Mouse (Mus musculus) layer of hippocampus, adult 9-10 months (tissue): ENCODE data around the gene Defb10.
"Not testable (repeated sequence)": the region's sequence is repeated elsewhere in the genome, so short reads cannot be mapped to it uniquely, and the experiment has no call there.

Experiments
- DNase-seq: peaks from one replicate; pipeline ENCODE4 v3.0.0; 2022; ENCODE audit warnings: low spot score

The Defb10 gene

GRCm38 (mm10) chr8:21858586-21858985 lies at the start of gene Defb10:
Gene Defb10 (plus strand): TSS chr8:21858901.
- not testable (repeated sequence) for DNase-seq

- DNase-seq, result not testable (repeated sequence)
These were observed 26.6 kb downstream of the Defb10 start, which contains the start of gene Defb9 for GRCm38 (mm10) chr8:21885321-21885720. Gene Defb9 (minus strand): TSS chr8:21885421.

- not testable (repeated sequence) for DNase-seq
These were observed 47.6 kb downstream of the Defb10 start, which contains the start of gene Defb11 for GRCm38 (mm10) chr8:21906290-21906689. Gene Defb11 (minus strand): TSS chr8:21906412.
